Mouse (Mus musculus): ENCODE data around the gene Arpc2. TPM values are rescaled to one million over a fixed set of nuclear protein-coding genes. Genes with fewer than 3 reads are reported as not detected.

Arpc2 gene
- polyA plus RNA-seq (2015; fragmentation: Nextera tagmentation; extraction: Ambion mirVana): 238 and 254 TPM in 2 replicates

GRCm38 (mm10) chr1:74235938-74236589 is at the start of gene Arpc2:
Arpc2 (plus strand) TSS chr1:74236084.
- no peaks in the 10 kb centered on the region for H3K27me3 ChIP-seq (ENCODE audit: insufficient read depth, low read length)
- DNase-seq: peak; percentile 99
- H3K4me2 ChIP-seq (ENCODE audit: low read depth, low read length): peak within 1 kb of the TSS; percentile 94
- H3K4me3 ChIP-seq (ENCODE audit: low read depth, low read length): peak within 1 kb of the TSS; percentile 99
- H3K9me3 ChIP-seq (ENCODE audit: low read length): no peaks in the 10 kb centered on the region
- H3K36me3 ChIP-seq (replicated peaks; ENCODE audit: insufficient read depth, low read length): no peaks in the 10 kb centered on the region; the same call in 1 of the 2 replicates
- ATAC-seq: peak; percentile 98
- TF ChIP-seq CTCF (IDR thresholded peaks at IDR 0.05; ENCODE audit: low read depth): no peak
- H3K27ac ChIP-seq (ENCODE audit: low read depth): peak within 1 kb of the TSS; percentile 99
- peak within 1 kb of the TSS; percentile 97 for H3K9ac ChIP-seq (replicated peaks)
- 4% methylated on average over 43 of the region's 55 CpGs for WGBS (ENCODE audit: insufficient replicate concordance)
- H3K4me1 ChIP-seq (ENCODE audit: insufficient read depth): peaks cover 33% of the 10 kb centered on the region

GRCm38 (mm10) chr1:74190471-74190870 is 45.4 kb upstream of the Arpc2 start:
- H3K4me2 ChIP-seq (ENCODE audit: low read depth, low read length): no peak overlapping the region
- no peak overlapping the region for H3K4me3 ChIP-seq (ENCODE audit: low read depth, low read length)
- 87% methylated on average over 7 of the region's 7 CpGs for WGBS (ENCODE audit: insufficient replicate concordance)
- no peaks in the 10 kb centered on the region for H3K9me3 ChIP-seq (ENCODE audit: low read length)
- no peak overlapping the region for H3K9ac ChIP-seq (replicated peaks)
- no peak for ATAC-seq
- H3K4me1 ChIP-seq (ENCODE audit: insufficient read depth): no peaks in the 10 kb centered on the region
- TF ChIP-seq EP300 (IDR thresholded peaks at IDR 0.05; ENCODE audit: low read depth) (no peak), CTCF (IDR thresholded peaks at IDR 0.05; ENCODE audit: low read depth) (no peak)
- no peak overlapping the region for H3K27ac ChIP-seq (ENCODE audit: low read depth)
- H3K36me3 ChIP-seq (replicated peaks; ENCODE audit: insufficient read depth, low read length): no peaks in the 10 kb centered on the region
- H3K27me3 ChIP-seq (ENCODE audit: insufficient read depth, low read length): no peaks in the 10 kb centered on the region
- no peak for DNase-seq

GRCm38 (mm10) chr1:74192711-74193110 is 43.2 kb upstream of the Arpc2 start:
- ATAC-seq: no peak
- no peaks in the 10 kb centered on the region for H3K27me3 ChIP-seq (ENCODE audit: insufficient read depth, low read length)
- H3K36me3 ChIP-seq (replicated peaks; ENCODE audit: insufficient read depth, low read length): no peaks in the 10 kb centered on the region
- WGBS (ENCODE audit: insufficient replicate concordance): 60% methylated on average over 2 of the region's 2 CpGs
- no peaks in the 10 kb centered on the region for H3K9me3 ChIP-seq (ENCODE audit: low read length)
- H3K27ac ChIP-seq (ENCODE audit: low read depth): no peak overlapping the region
- H3K4me1 ChIP-seq (ENCODE audit: insufficient read depth): peaks cover 4% of the 10 kb centered on the region
- H3K4me2 ChIP-seq (ENCODE audit: low read depth, low read length): no peak overlapping the region
- DNase-seq: no peak
- no peak for TF ChIP-seq CTCF (IDR thresholded peaks at IDR 0.05; ENCODE audit: low read depth)
- TF ChIP-seq EP300 (IDR thresholded peaks at IDR 0.05; ENCODE audit: low read depth): no peak
- no peak overlapping the region for H3K9ac ChIP-seq (replicated peaks)
- no peak overlapping the region for H3K4me3 ChIP-seq (ENCODE audit: low read depth, low read length)

GRCm38 (mm10) chr1:74194445-74194844 is 41.4 kb upstream of the Arpc2 start, which contains the start of gene Cxcr1:
Cxcr1 (minus strand) TSS chr1:74194631.
- 67% methylated on average over 8 of the region's 8 CpGs for WGBS (ENCODE audit: insufficient replicate concordance)
- no peak within 1 kb of the TSS for H3K4me3 ChIP-seq (ENCODE audit: low read depth, low read length)
- no peak within 1 kb of the TSS for H3K4me2 ChIP-seq (ENCODE audit: low read depth, low read length)
- ATAC-seq (no peak), DNase-seq (no peak)
- H3K27me3 ChIP-seq (ENCODE audit: insufficient read depth, low read length): no peaks in the 10 kb centered on the region
- H3K9me3 ChIP-seq (ENCODE audit: low read length): no peaks in the 10 kb centered on the region
- TF ChIP-seq CTCF (IDR thresholded peaks at IDR 0.05; ENCODE audit: low read depth): no peak
- TF ChIP-seq EP300 (IDR thresholded peaks at IDR 0.05; ENCODE audit: low read depth): no peak
- H3K4me1 ChIP-seq (ENCODE audit: insufficient read depth): peaks cover 4% of the 10 kb centered on the region
- no peak within 1 kb of the TSS for H3K27ac ChIP-seq (ENCODE audit: low read depth)
- H3K36me3 ChIP-seq (replicated peaks; ENCODE audit: insufficient read depth, low read length): no peaks in the 10 kb centered on the region
- no peak within 1 kb of the TSS for H3K9ac ChIP-seq (replicated peaks)

- Histone ChIP-seq H3K27me3 (ENCODE audit: insufficient read depth, low read length) (no peaks in the 10 kb centered on the region), H3K9ac (replicated peaks) (no peak overlapping the region), H3K9me3 (ENCODE audit: low read length) (no peaks in the 10 kb centered on the region), H3K27ac (ENCODE audit: low read depth) (no peak overlapping the region; the same call in 1 of the 2 replicates), H3K4me3 (ENCODE audit: low read depth, low read length) (no peak overlapping the region), H3K4me2 (ENCODE audit: low read depth, low read length) (peak overlapping the region; percentile 54; the same call in 1 of the 2 replicates), H3K4me1 (ENCODE audit: insufficient read depth) (peaks cover 4% of the 10 kb centered on the region), H3K36me3 (replicated peaks; ENCODE audit: insufficient read depth, low read length) (no peaks in the 10 kb centered on the region)
- WGBS (ENCODE audit: insufficient replicate concordance): 33% methylated on average over 7 of the region's 7 CpGs
- ATAC-seq (peak; percentile 50), DNase-seq (peak; percentile 65)
- TF ChIP-seq EP300 (IDR thresholded peaks at IDR 0.05; ENCODE audit: low read depth) (no peak), CTCF (IDR thresholded peaks at IDR 0.05; ENCODE audit: low read depth) (peak; percentile 79)
These were observed 39.9 kb upstream of the Arpc2 start for GRCm38 (mm10) chr1:74195961-74196360.

- peak overlapping the region; percentile 77 for H3K27ac ChIP-seq (ENCODE audit: low read depth)
- DNase-seq: peak; percentile 41
- H3K9ac ChIP-seq (replicated peaks): no peak overlapping the region
- H3K27me3 ChIP-seq (ENCODE audit: insufficient read depth, low read length): no peaks in the 10 kb centered on the region
- H3K9me3 ChIP-seq (ENCODE audit: low read length): no peaks in the 10 kb centered on the region
- H3K4me3 ChIP-seq (ENCODE audit: low read depth, low read length): no peak overlapping the region
- H3K4me1 ChIP-seq (ENCODE audit: insufficient read depth): peaks cover 4% of the 10 kb centered on the region
- no peak for TF ChIP-seq CTCF (IDR thresholded peaks at IDR 0.05; ENCODE audit: low read depth)
- no peak for TF ChIP-seq EP300 (IDR thresholded peaks at IDR 0.05; ENCODE audit: low read depth)
- 64% methylated on average over 17 of the region's 17 CpGs for WGBS (ENCODE audit: insufficient replicate concordance)
- ATAC-seq: peak; percentile 88
- H3K4me2 ChIP-seq (ENCODE audit: low read depth, low read length): peak overlapping the region; percentile 54
- no peaks in the 10 kb centered on the region for H3K36me3 ChIP-seq (replicated peaks; ENCODE audit: insufficient read depth, low read length)
These were observed 39.1 kb upstream of the Arpc2 start for GRCm38 (mm10) chr1:74196621-74197419.

Data from liver, postnatal 0 days (tissue).